Mouse (Mus musculus) testis, postnatal 10 days (tissue): ENCODE measurements around the gene Gm10570.

ENCODE experiments used
- DNase-seq: peaks from one replicate; pipeline ENCODE4 v3.0.0; 2021; ENCODE audit warnings: low spot score

Gene Gm10570

GRCm38 (mm10) chr4:130304746-130305145 lies 3.7 kb downstream of the Gm10570 start:
- DNase-seq, result no peak

- no peak for DNase-seq
Observed at GRCm38 (mm10) chr4:130302285-130302870, 6.1 kb downstream of the Gm10570 start.

- DNase-seq, result no peak
Observed at GRCm38 (mm10) chr4:130299629-130300018, 8.8 kb downstream of the Gm10570 start.

GRCm38 (mm10) chr4:130298877-130299628 lies 9.4 kb downstream of the Gm10570 start:
- no peak for DNase-seq

- no peak for DNase-seq
Observed at GRCm38 (mm10) chr4:130297123-130297529, 11.3 kb downstream of the Gm10570 start.

GRCm38 (mm10) chr4:130296243-130296965 lies 12.1 kb downstream of the Gm10570 start:
- no peak for DNase-seq

- peak; percentile 64 for DNase-seq
Observed at GRCm38 (mm10) chr4:130295047-130295745, 13.3 kb downstream of the Gm10570 start.

- DNase-seq, result no peak
Observed at GRCm38 (mm10) chr4:130294513-130294912, 14.0 kb downstream of the Gm10570 start.

GRCm38 (mm10) chr4:130292271-130292670 lies 16.2 kb downstream of the Gm10570 start:
- DNase-seq, result peak; percentile 90

GRCm38 (mm10) chr4:130289824-130290223 lies 18.6 kb downstream of the Gm10570 start:
- DNase-seq, result no peak

- DNase-seq, result no peak
Observed at GRCm38 (mm10) chr4:130286531-130286930, 21.9 kb downstream of the Gm10570 start.

GRCm38 (mm10) chr4:130283826-130284225 lies 24.6 kb downstream of the Gm10570 start:
- no peak for DNase-seq

- no peak for DNase-seq
Observed at GRCm38 (mm10) chr4:130282856-130283255, 25.6 kb downstream of the Gm10570 start.

GRCm38 (mm10) chr4:130279105-130279504 lies 29.4 kb downstream of the Gm10570 start, which contains the start of gene Serinc2:
TSS of gene Serinc2 (minus strand) at chr4:130279205.
- DNase-seq, result no peak

- no peak for DNase-seq
Observed at GRCm38 (mm10) chr4:130276573-130277176, 31.8 kb downstream of the Gm10570 start.

- DNase-seq, result no peak
Observed at GRCm38 (mm10) chr4:130275823-130276105, 32.7 kb downstream of the Gm10570 start.

- no peak for DNase-seq
Observed at GRCm38 (mm10) chr4:130275016-130275822, 33.3 kb downstream of the Gm10570 start.

- DNase-seq, result no peak
Observed at GRCm38 (mm10) chr4:130274346-130275015, 34.0 kb downstream of the Gm10570 start.

GRCm38 (mm10) chr4:130273698-130274345 lies 34.7 kb downstream of the Gm10570 start:
- no peak for DNase-seq
